Mouse (Mus musculus) embryonic facial prominence, embryonic 11.5 days (tissue): Measurements from ENCODE around the gene Cldn10. TPM values are rescaled to one million over a fixed set of nuclear protein-coding genes. Genes with fewer than 3 reads are reported as not detected.

Source experiments
- ATAC-seq: fragments of 200-750 bp; cut with Nextera tagmentation; replicated peaks from 2 replicates; pipeline ENCODE4 v1.8.0; 2017; ENCODE audit warnings: low read depth; ENCODE audit not compliant: insufficient number of reproducible peaks, low FRiP score, low TSS enrichment
- DNase-seq: peaks from one replicate; pipeline ENCODE4 v3.0.0-alpha.2; 2015; ENCODE audit warnings: low spot score
- H3K27ac ChIP-seq: fragments of 300-500 bp; sonication (generic); replicated peaks from 2 replicates; pipeline ENCODE4 v1.5.1; 2014; ENCODE audit warnings: mild to moderate bottlenecking, low read depth, low read length, control low read depth
- H3K27me3 ChIP-seq: fragments of 300-500 bp; sonication (generic); 2 replicates; pipeline ENCODE4 v1.6.1; 2014; ENCODE audit warnings: mild to moderate bottlenecking, low read length, moderate library complexity, mixed read lengths; ENCODE audit not compliant: control insufficient read depth, insufficient read depth
- H3K36me3 ChIP-seq: fragments of 300-500 bp; sonication (generic); replicated peaks from 2 replicates; pipeline ENCODE4 v1.6.1; 2014; ENCODE audit warnings: low read depth, mild to moderate bottlenecking, low read length, moderate library complexity, mixed read lengths; ENCODE audit not compliant: control insufficient read depth, insufficient read depth
- H3K4me1 ChIP-seq: fragments of 300-500 bp; sonication (generic); 2 replicates; pipeline ENCODE4 v1.6.1; 2014; ENCODE audit warnings: low read length, mixed read lengths; ENCODE audit not compliant: control insufficient read depth, insufficient read depth
- H3K4me2 ChIP-seq: fragments of 300-500 bp; sonication (generic); 2 replicates; pipeline ENCODE4 v1.6.1; 2014; ENCODE audit warnings: low read depth, mild to moderate bottlenecking, control low read depth, low read length, moderate library complexity
- H3K4me3 ChIP-seq: fragments of 300-500 bp; sonication (generic); 2 replicates; pipeline ENCODE4 v1.5.1; 2014; ENCODE audit warnings: low read depth, low read length, control low read depth
- H3K9ac ChIP-seq: fragments of 300-500 bp; sonication (generic); replicated peaks from 2 replicates; pipeline ENCODE4 v1.6.1; 2014; ENCODE audit warnings: mild to moderate bottlenecking, control low read depth, low read length
- H3K9me3 ChIP-seq: fragments of 300-500 bp; sonication (generic); replicated peaks from 2 replicates; pipeline ENCODE4 v1.6.1; 2016; ENCODE audit warnings: mild to moderate bottlenecking, low read length, inconsistent platforms, mixed read lengths; ENCODE audit not compliant: control insufficient read depth
- WGBS: fragments of 180-500 bp; shearing (Covaris S2); extraction: QIAGEN DNeasy Blood & Tissue Kit; methylation state at CpG from one replicate; pipeline ENCODE4 v1.1.7; 2014; 5-methylcytosine and 5-hydroxymethylcytosine counted together
- polyA plus RNA-seq: library from polyadenylated mRNA; unstranded; fragments of >200 nt; fragmentation: Nextera tagmentation; extraction: Ambion mirVana; gene quantifications from 2 replicates; pipeline ENCODE4 v1.2.1, GENCODE M21; 2014

The Cldn10 gene
- polyA plus RNA-seq, 1 experiment from 2014 or later: 2.1 TPM

GRCm38 (mm10) chr14:118816503-118816902, 28.8 kb downstream of the Cldn10 start:
- DNase-seq (peak; percentile 84), ATAC-seq (no peak)
- WGBS: 19% methylated on average over 4 of the region's 4 CpGs
- Histone ChIP-seq H3K36me3 (no peaks in the 10 kb centered on the region), H3K4me2 (no peak overlapping the region), H3K27ac (no peak overlapping the region), H3K4me1 (no peaks in the 10 kb centered on the region), H3K9ac (no peak overlapping the region), H3K27me3 (no peaks in the 10 kb centered on the region), H3K9me3 (no peaks in the 10 kb centered on the region), H3K4me3 (no peak overlapping the region)

GRCm38 (mm10) chr14:118820111-118820510, 32.4 kb downstream of the Cldn10 start:
- H3K36me3 ChIP-seq: no peaks in the 10 kb centered on the region
- no peak overlapping the region for H3K4me2 ChIP-seq
- no peaks in the 10 kb centered on the region for H3K4me1 ChIP-seq
- WGBS: 13% methylated on average over 8 of the region's 8 CpGs
- no peak for ATAC-seq
- H3K9me3 ChIP-seq: no peaks in the 10 kb centered on the region
- H3K27me3 ChIP-seq: no peaks in the 10 kb centered on the region
- no peak overlapping the region for H3K9ac ChIP-seq
- H3K4me3 ChIP-seq: no peak overlapping the region
- no peak overlapping the region for H3K27ac ChIP-seq
- peak; percentile 77 for DNase-seq

GRCm38 (mm10) chr14:118822816-118823215, 35.1 kb downstream of the Cldn10 start:
- DNase-seq: no peak

GRCm38 (mm10) chr14:118823313-118823712, 35.6 kb downstream of the Cldn10 start:
- Histone ChIP-seq H3K9me3 (no peaks in the 10 kb centered on the region), H3K27ac (no peak overlapping the region), H3K4me1 (no peaks in the 10 kb centered on the region), H3K27me3 (no peaks in the 10 kb centered on the region), H3K4me2 (no peak overlapping the region), H3K4me3 (no peak overlapping the region), H3K36me3 (no peaks in the 10 kb centered on the region), H3K9ac (no peak overlapping the region)
- no peak for ATAC-seq
- no peak for DNase-seq
- WGBS: 78% methylated on average over 6 of the region's 6 CpGs

More at GRCm38 (mm10) chr14:118822816-118823215, 35.1 kb downstream of the Cldn10 start:
- Histone ChIP-seq H3K27me3 (no peaks in the 10 kb centered on the region), H3K9ac (no peak overlapping the region), H3K4me3 (no peak overlapping the region), H3K36me3 (no peaks in the 10 kb centered on the region), H3K27ac (no peak overlapping the region), H3K4me1 (no peaks in the 10 kb centered on the region), H3K4me2 (no peak overlapping the region), H3K9me3 (no peaks in the 10 kb centered on the region)
- no peak for ATAC-seq
- WGBS: 85% methylated on average over 4 of the region's 4 CpGs

GRCm38 (mm10) chr14:118826346-118826745, 38.6 kb downstream of the Cldn10 start:
- H3K4me1 ChIP-seq: no peaks in the 10 kb centered on the region
- no peak for ATAC-seq
- no peaks in the 10 kb centered on the region for H3K36me3 ChIP-seq
- no peaks in the 10 kb centered on the region for H3K27me3 ChIP-seq
- WGBS: 76% methylated on average over 8 of the region's 8 CpGs
- no peak overlapping the region for H3K9ac ChIP-seq
- no peak overlapping the region for H3K4me2 ChIP-seq
- no peak overlapping the region for H3K27ac ChIP-seq
- no peaks in the 10 kb centered on the region for H3K9me3 ChIP-seq
- H3K4me3 ChIP-seq: no peak overlapping the region
- no peak for DNase-seq

- H3K36me3 ChIP-seq: no peaks in the 10 kb centered on the region
- H3K4me2 ChIP-seq: no peak overlapping the region
- H3K9me3 ChIP-seq: no peaks in the 10 kb centered on the region
- peak; percentile 37 for DNase-seq
- no peak overlapping the region for H3K27ac ChIP-seq
- no peak for ATAC-seq
- H3K27me3 ChIP-seq: no peaks in the 10 kb centered on the region
- 22% methylated on average over 7 of the region's 7 CpGs for WGBS
- H3K4me1 ChIP-seq: no peaks in the 10 kb centered on the region
- H3K9ac ChIP-seq: no peak overlapping the region
- H3K4me3 ChIP-seq: no peak overlapping the region
These were observed 39.7 kb downstream of the Cldn10 start for GRCm38 (mm10) chr14:118827283-118827904.

- 87% methylated on average over 11 of the region's 11 CpGs for WGBS
- H3K4me3 ChIP-seq: no peak overlapping the region
- ATAC-seq (no peak), DNase-seq (no peak)
- H3K4me1 ChIP-seq: no peaks in the 10 kb centered on the region
- no peaks in the 10 kb centered on the region for H3K36me3 ChIP-seq
- H3K27ac ChIP-seq: no peak overlapping the region
- H3K4me2 ChIP-seq: no peak overlapping the region
- no peak overlapping the region for H3K9ac ChIP-seq
- H3K27me3 ChIP-seq: no peaks in the 10 kb centered on the region
- H3K9me3 ChIP-seq: no peaks in the 10 kb centered on the region
These were observed 41.8 kb downstream of the Cldn10 start for GRCm38 (mm10) chr14:118829331-118830095.

GRCm38 (mm10) chr14:118831597-118831996, 43.9 kb downstream of the Cldn10 start:
- DNase-seq (no peak), ATAC-seq (no peak)
- Histone ChIP-seq H3K27ac (no peak overlapping the region), H3K36me3 (no peaks in the 10 kb centered on the region), H3K4me3 (no peak overlapping the region), H3K4me1 (no peaks in the 10 kb centered on the region), H3K9ac (no peak overlapping the region), H3K9me3 (no peaks in the 10 kb centered on the region), H3K27me3 (no peaks in the 10 kb centered on the region), H3K4me2 (no peak overlapping the region)
- 74% methylated on average over 4 of the region's 4 CpGs for WGBS
